Mouse (Mus musculus): Measurements from ENCODE around the gene Olfr266.

GRCm38 (mm10) chr3:106787972-106788371, 38.1 kb downstream of the Olfr266 start:
- TF ChIP-seq CTCF (IDR thresholded peaks at IDR 0.05; ENCODE audit: borderline replicate concordance, extremely low read depth, insufficient read depth, insufficient read length) (no peak), POLR2A (IDR thresholded peaks at IDR 0.05; ENCODE audit: borderline replicate concordance, extremely low read depth, insufficient read depth, insufficient read length, poor library complexity, severe bottlenecking) (no peak)
